Mouse (Mus musculus) limb, embryonic 12.5 days (tissue): ENCODE results near the gene Gpr182. TPM values are rescaled to one million over a fixed set of nuclear protein-coding genes. Genes with fewer than 3 reads are reported as not detected.

Source experiments
- ATAC-seq: fragments of 200-750 bp; cut with Nextera tagmentation; 2 replicates; pipeline ENCODE4 v1.8.0; 2017; ENCODE audit warnings: low read depth, moderate TSS enrichment; ENCODE audit not compliant: insufficient number of reproducible peaks, insufficient read depth, low FRiP score, low TSS enrichment
- H3K27ac ChIP-seq: fragments of 300-500 bp; sonication (generic); 2 replicates; pipeline ENCODE4 v1.5.1; 2016; ENCODE audit warnings: mild to moderate bottlenecking, moderate library complexity
- H3K27me3 ChIP-seq: fragments of 300-500 bp; sonication (generic); 2 replicates; pipeline ENCODE4 v1.6.1; 2016; ENCODE audit warnings: mild to moderate bottlenecking, moderate library complexity
- H3K36me3 ChIP-seq: fragments of 300-500 bp; sonication (generic); 2 replicates; pipeline ENCODE4 v1.6.1; 2016; ENCODE audit warnings: mild to moderate bottlenecking, moderate library complexity
- H3K4me1 ChIP-seq: fragments of 300-500 bp; sonication (generic); replicated peaks from 2 replicates; pipeline ENCODE4 v1.6.1; 2016
- H3K4me2 ChIP-seq: fragments of 300-500 bp; sonication (generic); 2 replicates; pipeline ENCODE4 v1.6.1; 2016; ENCODE audit warnings: mild to moderate bottlenecking, moderate library complexity
- H3K4me3 ChIP-seq: fragments of 300-500 bp; sonication (generic); replicated peaks from 2 replicates; pipeline ENCODE4 v1.5.1; 2016; ENCODE audit warnings: mild to moderate bottlenecking
- H3K9ac ChIP-seq: fragments of 300-500 bp; sonication (generic); replicated peaks from 2 replicates; pipeline ENCODE4 v1.6.1; 2016; ENCODE audit warnings: mild to moderate bottlenecking, moderate library complexity
- H3K9me3 ChIP-seq: fragments of 300-500 bp; sonication (generic); 2 replicates; pipeline ENCODE4 v1.6.1; 2016; ENCODE audit warnings: mild to moderate bottlenecking, moderate library complexity
- WGBS: fragments of 180-500 bp; shearing (Covaris S2); methylation state at CpG from one replicate; pipeline ENCODE4 v1.1.7; 2016; 5-methylcytosine and 5-hydroxymethylcytosine counted together
- polyA plus RNA-seq: library from polyadenylated mRNA; unstranded; fragments of >200 nt; fragmentation: Nextera tagmentation; extraction: Ambion mirVana; gene quantifications from 2 replicates; pipeline ENCODE4 v1.2.1, GENCODE M21; 2016

The Gpr182 gene
- polyA plus RNA-seq, 1 experiment from 2014 or later, result 0.49 TPM

GRCm38 (mm10) chr10:127738151-127738882 lies 13.2 kb downstream of the Gpr182 start:
- Histone ChIP-seq H3K4me2 (peak overlapping the region; percentile 54), H3K4me3 (peak overlapping the region; percentile 99; the same call in 1 of the 2 replicates), H3K36me3 (peaks cover 22% of the 10 kb centered on the region), H3K4me1 (peaks cover 13% of the 10 kb centered on the region), H3K9ac (no peak overlapping the region), H3K9me3 (peaks cover 3% of the 10 kb centered on the region; the same call in 1 of the 2 replicates), H3K27ac (peak overlapping the region; percentile 17; the same call in 1 of the 2 replicates), H3K27me3 (no peaks in the 10 kb centered on the region; the same call in 1 of the 2 replicates)
- ATAC-seq, result no peak
- WGBS, result 48% methylated on average over 13 of the region's 13 CpGs

GRCm38 (mm10) chr10:127737552-127737951 lies 14.0 kb downstream of the Gpr182 start:
- Histone ChIP-seq H3K36me3 (peaks cover 14% of the 10 kb centered on the region), H3K9me3 (peaks cover 3% of the 10 kb centered on the region; the same call in 1 of the 2 replicates), H3K9ac (no peak overlapping the region), H3K27me3 (no peaks in the 10 kb centered on the region; the same call in 1 of the 2 replicates), H3K4me3 (no peak overlapping the region), H3K4me1 (peaks cover 13% of the 10 kb centered on the region), H3K4me2 (no peak overlapping the region), H3K27ac (no peak overlapping the region)
- ATAC-seq, result no peak
- WGBS, result 30% methylated on average over 2 of the region's 2 CpGs

GRCm38 (mm10) chr10:127736916-127737315 lies 14.6 kb downstream of the Gpr182 start:
- Histone ChIP-seq H3K27me3 (no peaks in the 10 kb centered on the region; the same call in 1 of the 2 replicates), H3K4me3 (no peak overlapping the region), H3K4me1 (peaks cover 13% of the 10 kb centered on the region), H3K4me2 (no peak overlapping the region), H3K36me3 (peaks cover 8% of the 10 kb centered on the region), H3K9ac (no peak overlapping the region), H3K27ac (no peak overlapping the region), H3K9me3 (peaks cover 3% of the 10 kb centered on the region; the same call in 1 of the 2 replicates)
- ATAC-seq, result no peak
- 73% methylated on average over 4 of the region's 4 CpGs for WGBS

GRCm38 (mm10) chr10:127736266-127736665 lies 15.3 kb downstream of the Gpr182 start:
- Histone ChIP-seq H3K27me3 (no peaks in the 10 kb centered on the region; the same call in 1 of the 2 replicates), H3K27ac (no peak overlapping the region), H3K9ac (no peak overlapping the region), H3K4me3 (no peak overlapping the region), H3K4me1 (peaks cover 14% of the 10 kb centered on the region), H3K36me3 (peaks cover 1% of the 10 kb centered on the region; the same call in 1 of the 2 replicates), H3K4me2 (no peak overlapping the region), H3K9me3 (peaks cover 3% of the 10 kb centered on the region; the same call in 1 of the 2 replicates)
- no peak for ATAC-seq
- 77% methylated on average over 2 of the region's 2 CpGs for WGBS

GRCm38 (mm10) chr10:127734434-127734833 lies 17.1 kb downstream of the Gpr182 start:
- no peak overlapping the region for H3K9ac ChIP-seq
- no peaks in the 10 kb centered on the region; the same call in 1 of the 2 replicates for H3K27me3 ChIP-seq
- H3K4me3 ChIP-seq, result no peak overlapping the region
- no peaks in the 10 kb centered on the region for H3K36me3 ChIP-seq
- no peak overlapping the region for H3K4me2 ChIP-seq
- peaks cover 8% of the 10 kb centered on the region; the same call in 1 of the 2 replicates for H3K4me1 ChIP-seq
- no peak for ATAC-seq
- H3K9me3 ChIP-seq, result peaks cover 3% of the 10 kb centered on the region; the same call in 1 of the 2 replicates
- WGBS, result 51% methylated on average over 5 of the region's 5 CpGs
- H3K27ac ChIP-seq, result no peak overlapping the region

- Histone ChIP-seq H3K9me3 (no peaks in the 10 kb centered on the region), H3K27ac (no peak overlapping the region), H3K27me3 (peaks cover 15% of the 10 kb centered on the region), H3K4me2 (no peak overlapping the region), H3K9ac (no peak overlapping the region), H3K36me3 (no peaks in the 10 kb centered on the region), H3K4me1 (peaks cover 6% of the 10 kb centered on the region; the same call in 1 of the 2 replicates), H3K4me3 (no peak overlapping the region)
- 24% methylated on average over 5 of the region's 5 CpGs for WGBS
- no peak for ATAC-seq
Observed at GRCm38 (mm10) chr10:127731397-127731796, 20.1 kb downstream of the Gpr182 start.

- peaks cover 16% of the 10 kb centered on the region for H3K27me3 ChIP-seq
- no peak for ATAC-seq
- 44% methylated on average over 9 of the region's 9 CpGs for WGBS
Observed at GRCm38 (mm10) chr10:127730933-127731310, 20.6 kb downstream of the Gpr182 start.

GRCm38 (mm10) chr10:127730285-127730932 lies 21.1 kb downstream of the Gpr182 start:
- Histone ChIP-seq H3K9me3 (no peaks in the 10 kb centered on the region), H3K9ac (no peak overlapping the region), H3K4me3 (no peak overlapping the region), H3K27ac (no peak overlapping the region), H3K36me3 (no peaks in the 10 kb centered on the region), H3K27me3 (peaks cover 22% of the 10 kb centered on the region), H3K4me1 (peaks cover 6% of the 10 kb centered on the region; the same call in 1 of the 2 replicates), H3K4me2 (no peak overlapping the region)
- ATAC-seq, result no peak
- WGBS, result 67% methylated on average over 11 of the region's 11 CpGs

More at GRCm38 (mm10) chr10:127730933-127731310, 20.6 kb downstream of the Gpr182 start:
- Histone ChIP-seq H3K4me3 (no peak overlapping the region), H3K4me2 (no peak overlapping the region), H3K9ac (no peak overlapping the region), H3K36me3 (no peaks in the 10 kb centered on the region), H3K9me3 (no peaks in the 10 kb centered on the region), H3K27ac (no peak overlapping the region), H3K4me1 (peaks cover 6% of the 10 kb centered on the region; the same call in 1 of the 2 replicates)

GRCm38 (mm10) chr10:127728437-127728836 lies 23.1 kb downstream of the Gpr182 start:
- H3K36me3 ChIP-seq, result no peaks in the 10 kb centered on the region
- H3K9me3 ChIP-seq, result no peaks in the 10 kb centered on the region
- H3K4me2 ChIP-seq, result no peak overlapping the region
- no peak overlapping the region for H3K4me3 ChIP-seq
- no peak overlapping the region for H3K9ac ChIP-seq
- H3K4me1 ChIP-seq, result peaks cover 14% of the 10 kb centered on the region
- ATAC-seq, result no peak
- no peak overlapping the region for H3K27ac ChIP-seq
- 77% methylated on average over 8 of the region's 8 CpGs for WGBS
- H3K27me3 ChIP-seq, result peaks cover 35% of the 10 kb centered on the region

GRCm38 (mm10) chr10:127725136-127725535 lies 26.4 kb downstream of the Gpr182 start:
- no peak overlapping the region for H3K4me2 ChIP-seq
- ATAC-seq, result no peak

GRCm38 (mm10) chr10:127724178-127724577 lies 27.4 kb downstream of the Gpr182 start, which contains the start of gene Tac2:
Tac2 (plus strand) TSS chr10:127724478.
- Histone ChIP-seq H3K4me1 (peaks cover 25% of the 10 kb centered on the region), H3K27ac (no peak within 1 kb of the TSS), H3K9me3 (no peaks in the 10 kb centered on the region), H3K36me3 (no peaks in the 10 kb centered on the region), H3K4me3 (no peak within 1 kb of the TSS), H3K4me2 (no peak within 1 kb of the TSS), H3K9ac (no peak within 1 kb of the TSS), H3K27me3 (peaks cover 70% of the 10 kb centered on the region)
- ATAC-seq, result no peak
- 81% methylated on average over 3 of the region's 3 CpGs for WGBS

More at GRCm38 (mm10) chr10:127725136-127725535, 26.4 kb downstream of the Gpr182 start:
- no peaks in the 10 kb centered on the region for H3K9me3 ChIP-seq
- H3K27ac ChIP-seq, result no peak overlapping the region
- no peak overlapping the region for H3K9ac ChIP-seq
- no peak overlapping the region for H3K4me3 ChIP-seq
- H3K4me1 ChIP-seq, result peaks cover 25% of the 10 kb centered on the region
- peaks cover 62% of the 10 kb centered on the region for H3K27me3 ChIP-seq
- H3K36me3 ChIP-seq, result no peaks in the 10 kb centered on the region
- WGBS, result 59% methylated on average over 4 of the region's 4 CpGs
